ENCODE assay signal across 7 mouse cellular contexts in genomic region chr10:93430915-93431522, GRCm38 (mm10). TPM values are rescaled to one million over a fixed set of nuclear protein-coding genes. Genes with fewer than 3 reads are reported as not detected.
DNase-seq lines count a peak whose midpoint lies in the region; ATAC-seq lines count a peak whose summit lies in the region.

No protein-coding gene starts in this region.

- peak; percentile 85 for ATAC-seq in CD4-positive, CD25-positive, alpha-beta regulatory T cell, adult 4 months
- peak; percentile 58 for ATAC-seq in forebrain, embryonic 14.5 days

- H3K4me3 ChIP-seq in forebrain, embryonic 14.5 days (ENCODE audit: low read depth, low read length) = peak overlapping the region; percentile 26

- H3K27me3 ChIP-seq in forebrain, embryonic 14.5 days (replicated peaks; ENCODE audit: control insufficient read depth, insufficient read depth, low read length) = no peaks in the 10 kb centered on the region

- H3K9me3 ChIP-seq in forebrain, embryonic 14.5 days (replicated peaks; ENCODE audit: control insufficient read depth, low read length) = no peaks in the 10 kb centered on the region

- WGBS in forebrain, embryonic 14.5 days = 4% methylated on average over 22 of the region's 22 CpGs

- peak; percentile 59 for DNase-seq in CD4-positive helper T cell, adult 2 months (ENCODE audit: low read depth, low spot score)
- peak; percentile 70 for DNase-seq in forebrain, embryonic 14.5 days (ENCODE audit: low spot score)
- DNase-seq in kidney, postnatal 14 days = peak; percentile 50
- DNase-seq in mesoderm, embryonic 11.5 days (ENCODE audit: low read depth, low spot score) = peak; percentile 59
- DNase-seq in thymus, postnatal 0 days (ENCODE audit: low spot score) = peak; percentile 81
- no peak for DNase-seq in urinary bladder, postnatal 10 days (ENCODE audit: low spot score)

- H3K36me3 ChIP-seq in forebrain, embryonic 14.5 days (ENCODE audit: control insufficient read depth, insufficient read depth, low read length) = no peaks in the 10 kb centered on the region

- peak overlapping the region; percentile 57 for H3K4me2 ChIP-seq in forebrain, embryonic 14.5 days (ENCODE audit: low read length)

- H3K27ac ChIP-seq in forebrain, embryonic 14.5 days (ENCODE audit: low read depth, low read length) = peak overlapping the region; percentile 52; the same call in 1 of the 2 replicates

- H3K4me1 ChIP-seq in forebrain, embryonic 14.5 days (ENCODE audit: control insufficient read depth, insufficient read depth, low read length) = peaks cover 14% of the 10 kb centered on the region

- H3K9ac ChIP-seq in forebrain, embryonic 14.5 days (ENCODE audit: low read length) = peak overlapping the region; percentile 63

RNA-seq across cellular contexts. Expression of gene Lta4h, which starts 22.2 kb away (rescaled TPM):
- 100 to 1,000 TPM; 241 to 284 TPM for polyA plus RNA-seq in CD4-positive, CD25-positive, alpha-beta regulatory T cell, adult 4 months (2017; shearing (Covaris generic))
- polyA plus RNA-seq in forebrain, embryonic 14.5 days (2014; fragmentation: Nextera tagmentation; extraction: Ambion mirVana) = 97.3 and 115 TPM in 2 replicates
- polyA plus RNA-seq in thymus, postnatal 0 days (2015; fragmentation: Nextera tagmentation; extraction: Ambion mirVana) = 261 and 264 TPM in 2 replicates

RNA-seq across cellular contexts. Expression of gene Hal, which starts 57.5 kb away (rescaled TPM):
- 1 to 10 TPM in 1 of 2 experiments, not detected in 1; 1.0 TPM for polyA plus RNA-seq in CD4-positive, CD25-positive, alpha-beta regulatory T cell, adult 4 months (2017; shearing (Covaris generic))
- 0.27 TPM in 1 of 2 replicates, not detected in the other for polyA plus RNA-seq in forebrain, embryonic 14.5 days (2014; fragmentation: Nextera tagmentation; extraction: Ambion mirVana)
- 4.2 and 5.5 TPM in 2 replicates for polyA plus RNA-seq in thymus, postnatal 0 days (2015; fragmentation: Nextera tagmentation; extraction: Ambion mirVana)
